Mouse (Mus musculus): ENCODE data around the gene Slc2a6. TPM values are rescaled to one million over a fixed set of nuclear protein-coding genes. Genes with fewer than 3 reads are reported as not detected.

Gene Slc2a6
- under 1 TPM; 0.32 to 0.49 TPM for total RNA-seq (2021)
- long read RNA-seq, experiment 1, partial matches to known transcripts, result 0 of 2 reads
- long read RNA-seq, experiment 1, other reads (novel, unspliced or antisense), result 0 of 2 reads
- long read RNA-seq, experiment 2, partial matches to known transcripts, result 1 of 1 reads
- long read RNA-seq, experiment 2, other reads (novel, unspliced or antisense), result 0 of 1 reads

DNA sequence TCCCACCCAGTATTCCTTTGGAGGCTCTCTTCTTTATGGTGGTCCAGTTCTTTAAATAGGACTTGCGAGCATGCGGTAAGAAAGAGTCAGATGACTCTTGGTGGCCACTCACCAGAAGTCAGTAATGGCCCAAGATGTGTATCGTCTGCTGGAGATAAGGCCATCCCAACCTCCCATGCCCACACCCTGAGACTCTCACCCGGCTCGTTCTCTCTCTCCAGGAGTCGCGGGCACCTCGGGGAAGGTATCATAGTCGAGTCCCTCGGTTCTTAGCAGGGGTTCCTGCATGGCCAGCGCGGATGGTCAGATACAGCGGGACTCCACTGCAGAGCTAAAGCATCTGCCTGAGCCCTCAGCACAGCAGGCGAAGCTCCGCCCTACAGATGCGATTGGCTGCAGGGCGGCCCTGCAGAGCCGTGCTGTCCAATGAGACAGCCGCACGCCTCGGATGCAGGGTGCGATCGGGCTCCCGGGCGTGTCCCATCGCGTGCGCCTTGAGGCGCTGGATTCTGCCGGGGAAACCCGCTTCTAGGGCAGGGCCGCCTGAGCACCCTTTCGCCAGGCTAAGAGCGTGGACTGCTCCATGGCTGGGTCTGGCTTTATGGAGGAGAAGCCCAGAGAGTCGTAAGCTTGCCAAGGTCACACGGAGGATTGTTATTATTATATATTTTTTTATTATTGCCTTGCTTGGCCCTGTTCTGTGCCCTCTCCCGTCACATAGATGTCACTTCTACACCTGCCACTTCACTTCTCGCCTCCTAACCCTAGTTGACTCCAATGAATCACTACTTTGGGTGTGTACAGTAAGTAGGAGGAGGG is at the start of gene Slc2a6:
TSS of gene Slc2a6 (minus strand) at position 381 of the 819 bp plus-strand sequence.
- DNase-seq (ENCODE audit: low spot score in 2 of 2), result peak; percentile 78 to 84

- DNase-seq (ENCODE audit: low spot score in 2 of 2), result no peak
Observed at GRCm38 (mm10) chr2:27075485-27075884, 47.7 kb upstream of the Slc2a6 start.

DNA sequence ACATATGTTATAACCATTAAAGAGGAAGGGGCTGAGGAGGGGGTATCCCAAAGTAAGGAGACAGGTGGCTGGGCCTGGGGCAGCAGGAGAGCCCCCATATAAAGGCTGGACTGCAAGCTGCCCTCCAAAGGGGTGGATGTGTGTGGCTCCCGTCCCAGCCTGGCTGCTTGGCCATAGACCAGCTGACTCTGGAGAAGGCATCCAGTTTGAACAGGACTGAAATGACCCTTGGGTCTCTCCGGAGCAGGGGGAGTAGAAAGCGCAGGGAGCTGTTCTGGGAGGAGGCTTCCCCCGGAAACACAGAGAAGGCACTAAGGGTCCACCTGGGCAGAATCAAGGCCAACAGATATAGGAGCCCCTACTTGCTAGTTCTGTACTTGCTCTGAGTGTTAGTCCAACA is 47.0 kb upstream of the Slc2a6 start:
- no peak for DNase-seq (ENCODE audit: low spot score in 2 of 2)

DNA sequence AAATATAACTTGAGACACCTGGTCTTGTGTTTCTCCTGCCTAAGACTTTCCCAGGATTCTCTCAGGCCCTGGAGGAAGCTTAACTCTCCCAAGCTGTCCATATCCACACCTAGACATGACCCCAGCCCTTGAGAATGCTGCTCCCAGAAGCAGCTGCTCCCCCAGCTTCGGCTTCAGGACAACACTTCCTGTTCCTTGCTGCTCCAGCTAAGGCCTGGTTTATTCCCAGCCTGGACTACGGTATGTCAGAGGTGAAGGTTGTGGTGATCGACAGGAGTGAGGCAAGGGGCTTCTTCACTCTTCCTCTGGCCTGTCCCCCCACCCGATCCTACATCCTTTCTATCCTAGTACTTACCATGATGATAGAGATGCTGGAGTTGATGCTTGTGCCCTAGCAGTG is 45.6 kb upstream of the Slc2a6 start:
- no peak for DNase-seq (ENCODE audit: low spot score in 2 of 2)

GRCm38 (mm10) chr2:27071978-27072377 is 44.2 kb upstream of the Slc2a6 start, which contains the start of gene Mymk:
Gene Mymk (minus strand): TSS chr2:27072179.
- no peak for DNase-seq (ENCODE audit: low spot score in 2 of 2)

GRCm38 (mm10) chr2:27071137-27071536 is 43.3 kb upstream of the Slc2a6 start:
- DNase-seq (ENCODE audit: low spot score in 2 of 2), result peak in 1 of 2 experiments; percentile 71

DNA sequence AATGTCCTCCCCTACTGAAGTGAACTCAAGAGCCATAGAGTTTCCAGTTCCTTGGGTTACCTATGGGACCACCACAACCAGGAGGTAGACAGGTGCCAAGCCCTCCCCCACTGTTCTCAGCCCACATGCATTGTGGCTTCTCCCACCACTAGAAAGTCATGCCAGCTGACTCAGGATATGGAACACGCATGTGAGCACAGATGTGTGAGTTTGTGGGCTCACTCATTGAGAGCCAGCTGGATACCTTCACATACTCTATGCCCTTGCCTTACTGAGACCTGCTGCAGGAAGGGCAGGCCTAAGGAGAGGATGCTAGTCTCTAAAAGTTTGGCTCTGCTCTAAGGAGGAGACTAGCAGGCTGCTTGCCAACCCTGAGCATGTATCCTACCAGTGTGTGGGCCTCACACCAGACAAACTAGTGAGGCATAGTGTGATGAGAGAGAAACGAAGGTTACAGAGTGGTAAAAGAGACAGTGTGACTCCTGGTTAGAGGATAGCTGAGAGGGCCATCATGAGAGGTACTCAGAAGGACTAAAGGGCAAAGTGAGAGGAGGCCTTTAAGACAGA is 42.5 kb upstream of the Slc2a6 start:
- no peak for DNase-seq (ENCODE audit: low spot score in 2 of 2)

DNA sequence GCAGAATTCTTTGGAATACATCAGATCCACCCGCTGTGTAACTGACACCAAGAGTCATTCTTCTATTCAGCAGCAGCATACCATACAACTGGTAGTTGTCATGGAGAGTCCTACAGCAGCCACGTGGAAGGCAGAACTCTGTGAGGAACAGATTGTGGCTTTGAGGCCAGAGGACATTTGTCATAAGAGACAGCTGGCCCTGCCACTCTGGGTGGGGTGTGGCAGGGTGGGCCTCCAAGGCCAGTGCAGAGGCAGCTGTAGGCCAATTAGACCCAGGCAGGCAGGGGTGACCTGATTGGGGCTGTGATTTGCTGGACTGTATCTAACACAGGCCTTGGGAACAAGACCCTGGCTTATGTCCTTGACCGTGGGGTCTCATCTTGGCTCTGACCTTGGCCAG is 41.8 kb upstream of the Slc2a6 start:
- DNase-seq (ENCODE audit: low spot score in 2 of 2), result no peak

- DNase-seq (ENCODE audit: low spot score in 2 of 2), result no peak
Observed at GRCm38 (mm10) chr2:27067996-27068395, 40.2 kb upstream of the Slc2a6 start.

- DNase-seq (ENCODE audit: low spot score in 2 of 2), result no peak
Observed at GRCm38 (mm10) chr2:27067124-27067523, 39.3 kb upstream of the Slc2a6 start.

DNA sequence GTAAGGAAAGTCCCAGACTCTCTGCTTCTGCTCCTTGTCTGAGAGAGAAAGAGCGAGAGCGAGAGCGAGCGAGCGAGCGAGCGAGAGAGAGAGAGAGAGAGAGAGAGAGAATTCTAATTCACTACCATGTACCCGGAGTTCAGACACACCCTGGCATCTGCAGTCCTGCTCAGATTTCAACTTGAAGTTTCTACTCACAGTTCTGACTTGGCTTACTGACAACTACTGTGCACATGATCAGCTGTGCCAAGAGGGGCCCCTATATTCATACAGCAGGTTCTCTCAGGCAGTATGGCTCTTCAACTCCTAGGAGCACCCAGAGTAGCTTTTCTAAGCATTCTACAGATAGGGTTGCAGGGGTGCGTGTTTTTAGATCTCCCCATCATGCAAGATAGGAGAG is 31.4 kb upstream of the Slc2a6 start:
- peak in 1 of 2 experiments; percentile 6 for DNase-seq (ENCODE audit: low spot score in 2 of 2)

DNA sequence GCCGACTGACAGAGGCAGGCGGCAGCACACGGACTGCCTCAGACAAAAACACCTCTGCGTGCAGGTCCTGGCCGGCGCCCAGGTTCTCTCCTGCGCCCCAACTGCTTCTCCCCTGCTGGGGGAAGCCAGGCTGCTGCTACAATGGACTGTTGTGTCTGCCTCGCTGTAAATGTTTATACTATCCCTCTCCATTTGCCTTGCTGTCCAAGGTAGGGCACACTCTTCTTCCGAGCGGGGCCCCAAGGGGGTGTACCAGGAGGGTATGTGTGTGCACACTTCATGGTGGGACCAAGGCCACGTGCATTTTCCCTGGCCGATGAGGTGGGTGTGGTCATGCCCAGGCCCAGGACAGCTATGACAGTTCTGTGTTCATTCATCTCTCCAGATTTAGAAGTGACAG is 31.0 kb upstream of the Slc2a6 start:
- DNase-seq (ENCODE audit: low spot score in 2 of 2), result peak in 1 of 2 experiments; percentile 10

DNA sequence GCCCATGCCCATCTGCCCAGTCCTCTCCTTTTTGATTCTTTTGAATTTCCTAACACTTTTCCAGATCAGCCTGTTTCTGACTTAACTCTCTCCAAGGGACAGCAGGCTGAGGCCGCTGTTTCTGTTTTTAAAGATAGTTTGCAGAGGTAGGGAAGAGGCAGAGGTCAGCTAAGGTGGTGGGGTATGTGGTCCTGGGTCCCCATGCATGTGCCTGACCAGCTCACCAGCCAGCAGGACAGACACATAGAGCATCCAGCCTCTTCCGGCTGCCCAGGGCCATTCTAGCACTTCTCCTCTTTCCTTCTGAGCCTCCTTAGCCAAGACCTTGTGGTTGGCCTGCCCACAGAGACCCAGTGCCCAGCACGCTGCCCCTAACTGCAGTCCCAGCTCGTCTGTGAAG is 30.5 kb upstream of the Slc2a6 start:
- no peak for DNase-seq (ENCODE audit: low spot score in 2 of 2)

- DNase-seq (ENCODE audit: low spot score in 2 of 2), result no peak
Observed at GRCm38 (mm10) chr2:27049408-27049807, 21.6 kb upstream of the Slc2a6 start.

GRCm38 (mm10) chr2:27045979-27046770 is 18.4 kb upstream of the Slc2a6 start:
- peak in 1 of 2 experiments; percentile 73 for DNase-seq (ENCODE audit: low spot score in 2 of 2)

GRCm38 (mm10) chr2:27044641-27045040 is 16.8 kb upstream of the Slc2a6 start:
- DNase-seq (ENCODE audit: low spot score in 2 of 2), result no peak

GRCm38 (mm10) chr2:27044166-27044565 is 16.4 kb upstream of the Slc2a6 start:
- no peak for DNase-seq (ENCODE audit: low spot score in 2 of 2)

- DNase-seq (ENCODE audit: low spot score in 2 of 2), result peak; percentile 76 to 86
Observed at GRCm38 (mm10) chr2:27043461-27043860, 15.7 kb upstream of the Slc2a6 start.

DNA sequence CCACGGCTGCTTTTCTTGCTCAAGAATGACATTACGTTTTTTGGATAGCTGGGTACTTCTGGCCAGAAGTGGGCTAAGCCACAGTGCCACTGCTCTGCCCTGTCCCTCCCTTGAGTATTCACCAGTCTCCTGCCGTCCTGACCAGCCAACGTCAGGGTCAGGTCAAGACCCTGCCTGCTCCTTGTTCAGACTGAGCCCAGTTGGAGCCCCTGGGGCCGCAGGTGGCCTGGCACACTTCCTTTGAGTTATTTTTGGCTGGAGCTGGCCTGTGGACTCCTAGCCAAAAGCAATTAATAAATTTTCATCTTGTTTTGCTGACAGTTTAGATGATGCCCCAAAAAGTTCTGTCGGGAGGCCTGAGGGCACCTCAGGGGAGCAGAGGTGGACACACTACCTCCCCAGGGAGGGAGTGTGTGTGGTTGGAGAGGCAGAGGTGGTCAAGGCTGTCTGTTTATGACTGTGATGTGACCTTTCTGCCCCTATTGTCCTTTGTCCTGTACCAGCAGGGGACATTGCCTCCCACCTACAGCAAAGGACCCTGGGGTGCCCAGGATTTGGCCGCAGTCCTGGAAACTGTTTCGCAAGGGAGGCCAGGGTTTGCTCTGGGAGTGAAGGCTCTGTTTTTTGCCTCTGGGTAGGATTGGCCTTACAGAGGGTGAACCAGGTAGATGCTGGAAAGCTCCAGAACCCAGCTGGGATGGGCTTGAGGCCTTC is 14.5 kb upstream of the Slc2a6 start:
- DNase-seq (ENCODE audit: low spot score in 2 of 2), result no peak

GRCm38 (mm10) chr2:27039286-27039685 is 11.5 kb upstream of the Slc2a6 start:
- no peak for DNase-seq (ENCODE audit: low spot score in 2 of 2)

DNA sequence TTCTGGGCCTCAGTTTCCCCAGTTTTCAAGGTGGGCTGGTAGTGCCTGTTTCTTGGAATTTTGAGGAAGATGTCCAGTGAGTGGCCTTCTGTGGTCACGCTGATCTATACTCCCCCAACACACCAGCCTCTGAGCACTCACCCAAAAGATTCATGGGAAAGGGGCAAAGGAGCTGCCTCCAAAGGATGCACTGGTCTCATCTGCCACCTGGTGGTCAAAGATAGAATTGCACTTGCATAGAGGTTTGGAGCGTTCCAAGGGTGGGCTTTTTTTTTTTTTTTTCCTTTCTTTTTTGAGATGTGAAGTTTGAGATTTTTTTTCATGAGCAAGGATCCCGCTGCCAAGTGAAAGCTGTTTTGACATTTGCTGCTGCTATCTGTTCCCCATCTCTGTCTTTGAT is 10.8 kb upstream of the Slc2a6 start:
- DNase-seq (ENCODE audit: low spot score in 2 of 2), result peak; percentile 69 to 71

All from gastrocnemius, postnatal 4 days (tissue).